Mouse (Mus musculus): ENCODE measurements at regions not wholly inside any gene's neighbourhood (a gene's known extent, or its start where the extent isn't known, plus 50 kb on each side); places are given as distances from the start of the nearest gene placed in this dataset. TPM values are rescaled to one million over a fixed set of nuclear protein-coding genes. Genes with fewer than 3 reads are reported as not detected.

DNA sequence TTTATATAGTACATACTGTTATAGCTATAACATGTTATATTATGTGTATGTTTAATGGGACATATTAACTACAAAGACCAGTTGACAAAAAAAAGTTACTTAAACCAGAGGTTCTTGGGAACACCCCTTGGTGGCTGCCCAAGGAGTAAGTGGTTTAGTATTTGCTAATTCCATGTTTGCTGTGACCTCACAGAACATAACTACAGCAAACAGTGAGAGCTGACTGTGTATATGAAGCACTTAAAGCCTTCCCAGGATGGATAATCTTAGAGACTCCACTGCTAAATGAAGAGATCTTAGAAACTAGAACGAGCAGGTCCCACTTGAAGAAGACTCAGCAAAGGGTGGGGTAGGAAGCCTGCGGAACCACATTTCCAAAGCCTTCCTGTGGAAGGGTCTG lies 263.9 kb downstream of the Gm19410 start:
- no peak overlapping the region for H3K4me3 ChIP-seq (replicated peaks)
- no peak overlapping the region for H3K27ac ChIP-seq
- WGBS (ENCODE audit: insufficient replicate concordance) = 62% methylated on average over 2 of the region's 2 CpGs
- no peaks in the 10 kb centered on the region; the same call in 1 of the 2 replicates for H3K4me1 ChIP-seq (replicated peaks)
- no peaks in the 10 kb centered on the region for H3K36me3 ChIP-seq
- DNase-seq (no peak), ATAC-seq (ENCODE audit: low read depth) (no peak)
- no peak overlapping the region for H3K9ac ChIP-seq
- H3K9me3 ChIP-seq (replicated peaks) = no peaks in the 10 kb centered on the region
- no peaks in the 10 kb centered on the region for H3K27me3 ChIP-seq
- no peak overlapping the region for H3K4me2 ChIP-seq

DNA sequence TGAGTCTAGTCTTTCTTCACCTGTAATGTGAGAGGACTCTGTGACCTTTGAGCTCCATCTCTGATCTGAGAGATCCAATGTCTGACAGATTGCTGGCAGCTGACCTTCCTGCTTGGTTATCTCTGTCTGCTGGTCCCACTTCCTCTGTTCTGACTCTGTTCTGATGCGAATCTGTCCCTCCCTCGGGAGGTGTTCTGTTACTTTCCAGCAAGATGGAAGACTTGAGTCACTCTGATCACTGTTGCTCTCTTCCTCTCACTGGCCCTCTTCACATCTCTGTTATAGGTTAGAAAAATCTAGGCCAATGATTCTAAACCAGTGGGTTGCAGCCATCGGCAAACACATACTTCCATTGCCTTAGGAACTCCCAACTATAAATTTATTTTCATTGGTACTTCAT lies 264.6 kb downstream of the Gm19410 start:
- no peak for ATAC-seq (ENCODE audit: low read depth)
- DNase-seq = no peak
- Histone ChIP-seq H3K9me3 (replicated peaks) (no peaks in the 10 kb centered on the region), H3K4me1 (replicated peaks) (no peaks in the 10 kb centered on the region; the same call in 1 of the 2 replicates), H3K4me2 (no peak overlapping the region), H3K27ac (no peak overlapping the region), H3K9ac (no peak overlapping the region), H3K4me3 (replicated peaks) (no peak overlapping the region), H3K36me3 (no peaks in the 10 kb centered on the region), H3K27me3 (no peaks in the 10 kb centered on the region)
- whole genome bisulfite sequencing (ENCODE audit: insufficient replicate concordance) = 36% methylated on average over 3 of the region's 3 CpGs

DNA sequence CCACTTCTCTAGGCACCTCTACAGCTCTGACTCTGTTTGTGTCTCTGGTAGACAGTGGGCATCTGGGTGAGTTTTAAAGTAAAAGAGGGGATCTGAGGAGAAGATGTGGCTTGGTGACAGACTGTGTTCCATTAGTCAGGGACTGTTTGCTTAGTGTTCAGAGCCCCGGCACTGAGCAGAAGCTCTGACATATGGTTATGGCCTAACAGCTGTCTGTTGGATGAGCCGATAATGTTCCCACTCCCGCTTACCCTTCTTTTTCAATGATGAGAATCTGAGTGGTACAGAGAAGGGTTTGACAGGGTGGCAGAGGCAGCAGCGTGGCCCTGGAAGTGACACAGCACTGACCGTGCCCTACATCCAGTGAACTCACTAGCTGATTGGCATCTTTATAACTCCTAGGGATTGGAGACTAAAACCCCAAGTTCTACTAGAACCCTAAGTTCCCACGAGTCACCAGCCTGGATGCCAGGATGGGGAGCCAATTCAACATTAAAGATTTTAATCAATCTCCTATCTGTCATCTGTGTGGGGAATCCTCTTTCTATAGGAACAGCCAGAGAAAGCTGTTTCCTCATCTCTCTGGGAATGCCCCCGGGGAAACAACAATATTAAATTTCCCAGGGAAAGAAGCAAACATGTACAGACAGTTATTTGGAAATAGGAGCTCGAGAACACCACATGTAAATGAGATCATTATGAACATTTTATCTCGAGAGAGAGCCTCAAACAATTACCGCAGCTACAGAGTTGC lies 266.6 kb downstream of the Gm19410 start:
- no peaks in the 10 kb centered on the region; the same call in 1 of the 2 replicates for H3K4me1 ChIP-seq (replicated peaks)
- ATAC-seq (ENCODE audit: low read depth) = no peak

DNA sequence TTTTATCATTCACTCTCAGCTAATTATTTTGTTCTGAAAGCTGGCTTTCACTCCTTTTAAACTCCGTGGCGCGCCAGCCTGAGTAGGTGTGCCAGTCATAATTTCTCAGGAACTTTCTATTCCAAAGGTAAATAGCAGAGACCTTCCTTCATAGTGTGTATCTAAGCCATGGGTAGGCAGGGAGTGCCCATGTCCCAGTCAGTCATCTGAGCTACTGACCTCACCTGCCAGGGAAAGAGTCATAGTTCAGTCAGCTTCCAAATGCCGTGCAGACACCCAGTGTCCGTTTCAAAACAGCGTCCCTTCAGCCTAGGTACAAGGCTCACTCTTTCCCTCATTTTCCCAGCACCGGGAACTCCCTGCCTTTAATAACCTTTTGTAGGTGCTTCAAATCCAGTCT lies 269.7 kb downstream of the Gm19410 start:
- no peak overlapping the region for H3K27ac ChIP-seq
- ATAC-seq (ENCODE audit: low read depth) = no peak
- no peaks in the 10 kb centered on the region for H3K27me3 ChIP-seq
- H3K4me3 ChIP-seq (replicated peaks) = no peak overlapping the region
- no peak for DNase-seq
- no peak overlapping the region for H3K4me2 ChIP-seq
- no peak overlapping the region for H3K9ac ChIP-seq
- no peaks in the 10 kb centered on the region for H3K36me3 ChIP-seq
- H3K4me1 ChIP-seq (replicated peaks) = no peaks in the 10 kb centered on the region; the same call in 1 of the 2 replicates
- 77% methylated on average over 7 of the region's 7 CpGs for WGBS (ENCODE audit: insufficient replicate concordance)
- no peaks in the 10 kb centered on the region; the same call in 1 of the 2 replicates for H3K9me3 ChIP-seq (replicated peaks)

More for the DNA sequence above, 266.6 kb downstream of the Gm19410 start:
- no peak overlapping the region for H3K9ac ChIP-seq
- H3K27me3 ChIP-seq = no peaks in the 10 kb centered on the region
- DNase-seq = no peak
- 58% methylated on average over 10 of the region's 10 CpGs for WGBS (ENCODE audit: insufficient replicate concordance)
- H3K36me3 ChIP-seq = no peaks in the 10 kb centered on the region
- no peak overlapping the region for H3K27ac ChIP-seq
- no peaks in the 10 kb centered on the region for H3K9me3 ChIP-seq (replicated peaks)
- H3K4me3 ChIP-seq (replicated peaks) = no peak overlapping the region
- no peak overlapping the region for H3K4me2 ChIP-seq

DNA sequence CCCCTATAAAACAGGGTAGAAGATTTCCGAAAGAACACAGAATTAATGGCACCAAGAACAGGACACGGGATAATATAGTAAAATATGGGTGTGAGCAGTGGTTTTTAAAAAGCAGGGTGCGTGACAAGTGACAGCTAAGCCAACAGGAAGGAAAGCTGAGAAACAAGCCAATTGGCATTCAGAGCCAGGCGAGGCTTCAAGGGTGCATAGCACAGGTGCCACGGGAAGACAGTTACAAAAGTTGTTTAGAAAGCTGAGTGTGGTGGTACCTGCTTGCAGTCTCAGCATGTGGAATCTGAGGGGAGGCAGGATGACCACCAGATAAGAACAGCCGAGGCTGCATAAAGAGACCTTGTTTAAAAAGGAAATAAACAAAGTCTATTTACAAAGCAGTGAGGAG lies 270.7 kb downstream of the Gm19410 start:
- Histone ChIP-seq H3K36me3 (no peaks in the 10 kb centered on the region), H3K9ac (no peak overlapping the region), H3K27me3 (no peaks in the 10 kb centered on the region), H3K4me3 (replicated peaks) (no peak overlapping the region), H3K9me3 (replicated peaks) (no peaks in the 10 kb centered on the region; the same call in 1 of the 2 replicates), H3K4me2 (no peak overlapping the region), H3K4me1 (replicated peaks) (no peaks in the 10 kb centered on the region), H3K27ac (no peak overlapping the region)
- DNase-seq = no peak
- 32% methylated on average over 6 of the region's 6 CpGs for WGBS (ENCODE audit: insufficient replicate concordance)
- ATAC-seq (ENCODE audit: low read depth) = no peak

DNA sequence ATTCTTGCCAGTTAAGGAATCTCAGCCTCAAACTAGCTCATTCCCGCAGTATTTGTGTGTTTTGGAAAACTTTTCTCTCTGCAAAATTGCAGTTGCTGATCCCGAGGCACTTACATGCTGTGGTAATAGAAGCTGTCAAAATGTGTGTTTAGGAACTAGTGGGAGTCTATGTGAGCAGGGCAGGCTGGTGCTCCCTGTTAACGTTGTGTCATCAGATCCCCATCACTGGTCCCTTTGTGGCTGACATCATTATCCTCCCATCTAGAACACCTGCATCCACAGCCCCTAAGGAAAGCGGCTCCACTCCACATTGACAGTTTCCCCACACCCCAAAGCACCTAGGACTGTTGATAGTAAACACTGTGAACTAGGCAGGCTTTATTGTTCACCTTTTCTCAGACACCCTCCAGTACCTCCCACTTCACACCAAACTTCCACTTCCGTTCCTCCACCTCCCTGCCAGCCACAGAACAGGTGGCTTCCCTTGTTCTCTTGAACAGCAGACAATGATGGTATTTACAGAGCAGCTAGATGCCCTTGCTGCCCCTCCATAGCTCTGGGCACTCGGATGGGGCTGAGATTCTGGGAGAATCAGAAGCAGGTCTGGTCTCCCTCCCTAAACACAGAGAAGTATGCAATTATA lies 275.8 kb downstream of the Gm19410 start:
- no peak for ATAC-seq (ENCODE audit: low read depth)
- H3K27me3 ChIP-seq = no peaks in the 10 kb centered on the region
- WGBS (ENCODE audit: insufficient replicate concordance) = 57% methylated on average over 6 of the region's 6 CpGs
- H3K36me3 ChIP-seq = no peaks in the 10 kb centered on the region
- DNase-seq = no peak
- H3K4me1 ChIP-seq (replicated peaks) = no peaks in the 10 kb centered on the region
- no peak overlapping the region for H3K9ac ChIP-seq
- no peaks in the 10 kb centered on the region; the same call in 1 of the 2 replicates for H3K9me3 ChIP-seq (replicated peaks)
- H3K27ac ChIP-seq = no peak overlapping the region
- H3K4me2 ChIP-seq = no peak overlapping the region
- no peak overlapping the region for H3K4me3 ChIP-seq (replicated peaks)

DNA sequence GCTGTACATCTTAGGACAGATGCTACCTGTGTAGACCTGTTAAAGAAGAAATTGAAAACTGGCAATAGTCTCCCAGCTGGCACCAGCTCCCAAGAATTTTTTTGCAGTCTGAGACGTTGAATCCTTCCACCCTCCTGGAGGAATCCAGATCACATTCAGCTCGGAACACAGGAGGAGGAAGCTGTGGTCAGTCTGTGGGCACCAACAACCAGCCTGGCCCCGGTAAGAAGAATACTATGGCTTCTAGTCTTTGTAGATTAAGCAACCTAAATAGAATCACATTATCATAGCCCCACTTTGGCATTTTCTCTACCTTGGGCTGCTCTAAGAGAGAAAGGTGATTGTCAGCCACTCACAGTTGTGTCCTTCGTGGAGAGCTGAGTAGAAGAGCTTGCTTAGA lies 277.0 kb downstream of the Gm19410 start:
- H3K27ac ChIP-seq = no peak overlapping the region
- ATAC-seq (ENCODE audit: low read depth) = no peak
- no peaks in the 10 kb centered on the region for H3K4me1 ChIP-seq (replicated peaks)
- DNase-seq = no peak
- no peak overlapping the region for H3K4me2 ChIP-seq
- H3K36me3 ChIP-seq = no peaks in the 10 kb centered on the region
- H3K4me3 ChIP-seq (replicated peaks) = no peak overlapping the region
- no peaks in the 10 kb centered on the region; the same call in 1 of the 2 replicates for H3K9me3 ChIP-seq (replicated peaks)
- no peaks in the 10 kb centered on the region for H3K27me3 ChIP-seq
- WGBS (ENCODE audit: insufficient replicate concordance) = 18% methylated on average over 4 of the region's 4 CpGs
- H3K9ac ChIP-seq = no peak overlapping the region

Small RNAs in the stretch of these regions (microRNA-seq; reads per million reads assigned to microRNA genes)
- not detected for gene Gm22030
